Mouse (Mus musculus): ENCODE measurements at regions not wholly inside any gene's neighbourhood (a gene's known extent, or its start where the extent isn't known, plus 50 kb on each side); places are given as distances from the start of the nearest gene placed in this dataset.

DNA sequence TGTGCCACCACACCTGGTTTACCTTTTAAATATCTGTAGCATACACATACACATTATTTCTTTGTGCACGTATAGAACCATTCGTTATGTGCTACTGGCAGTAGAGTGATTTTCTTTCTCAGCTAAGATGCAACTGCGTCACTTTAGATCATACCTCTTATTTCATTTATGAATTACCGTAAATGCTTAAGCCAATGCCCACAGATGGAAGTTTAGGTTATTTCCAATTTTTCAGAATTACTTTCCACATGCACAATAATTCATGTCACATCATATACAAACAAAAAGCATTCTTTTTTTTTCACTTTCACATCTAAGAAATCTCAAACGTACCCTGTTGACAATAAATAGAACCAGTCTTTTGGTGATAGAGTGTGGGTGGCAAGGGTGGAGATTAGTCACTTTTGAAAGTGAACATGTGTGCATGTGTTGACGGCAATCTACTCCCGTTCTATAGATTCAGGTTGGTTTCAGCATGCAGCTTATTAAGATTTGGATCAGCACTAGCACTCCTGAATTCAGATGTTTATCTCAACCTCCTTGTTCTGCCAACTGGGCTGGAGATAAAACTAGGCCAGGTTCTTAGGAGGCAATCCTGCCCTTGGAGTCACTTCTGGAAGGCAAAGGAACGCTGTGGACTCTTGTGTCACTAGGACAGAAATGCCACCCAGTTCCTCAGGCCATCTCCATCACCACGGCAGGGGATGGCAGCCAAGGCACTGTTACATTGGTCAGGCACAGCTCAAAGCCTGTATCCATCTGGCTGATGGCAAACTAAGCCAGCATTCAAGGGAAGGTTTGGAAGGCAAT, 53.1 kb upstream of the Bcl2l14 start:
- TF ChIP-seq POLR2A (IDR thresholded peaks at IDR 0.05; ENCODE audit: low read depth, low read length) (no peak), ZNF384 (IDR thresholded peaks at IDR 0.05; ENCODE audit: low read depth, low read length) (no peak), NELFE (IDR thresholded peaks at IDR 0.05; ENCODE audit: low read depth, low read length) (no peak), CTCF (conservative IDR thresholded peaks at IDR 0.05 in 1 of 2, IDR thresholded peaks at IDR 0.05 in 1 of 2; ENCODE audit: low read depth in 2 of 2, low read length in 2 of 2) (no peak), CHD2 (IDR thresholded peaks at IDR 0.05; ENCODE audit: low read length) (no peak), USF2 (conservative IDR thresholded peaks at IDR 0.05; ENCODE audit: low read depth, low read length) (no peak)
